Mouse (Mus musculus) stomach, postnatal 0 days (tissue): ENCODE data around the gene Dnajb7. TPM values are rescaled to one million over a fixed set of nuclear protein-coding genes. Genes with fewer than 3 reads are reported as not detected.

Experiments used
- ATAC-seq: fragments of 200-750 bp; cut with Nextera tagmentation; 2 replicates; pipeline ENCODE4 v1.8.0; 2017; ENCODE audit not compliant: low FRiP score, low TSS enrichment
- DNase-seq: peaks from one replicate; pipeline ENCODE4 v3.0.0-alpha.2; 2016; ENCODE audit warnings: low spot score
- H3K27ac ChIP-seq: fragments of 300-500 bp; sonication (generic); replicated peaks from 2 replicates; pipeline ENCODE4 v1.5.1; 2014; ENCODE audit warnings: mild to moderate bottlenecking, control low read depth
- H3K27me3 ChIP-seq: fragments of 300-500 bp; sonication (generic); 2 replicates; pipeline ENCODE4 v1.6.1; 2014; ENCODE audit warnings: low read length; ENCODE audit not compliant: control insufficient read depth, insufficient read depth
- H3K36me3 ChIP-seq: fragments of 300-500 bp; sonication (generic); 2 replicates; pipeline ENCODE4 v1.6.1; 2014; ENCODE audit warnings: low read length, mixed read lengths; ENCODE audit not compliant: control insufficient read depth, insufficient read depth
- H3K4me1 ChIP-seq: fragments of 300-500 bp; sonication (generic); replicated peaks from 2 replicates; pipeline ENCODE4 v1.6.1; 2014; ENCODE audit warnings: antibody characterized with exemption; ENCODE audit not compliant: control insufficient read depth, insufficient read depth
- H3K4me2 ChIP-seq: fragments of 300-500 bp; sonication (generic); replicated peaks from 2 replicates; pipeline ENCODE4 v1.6.1; 2014; ENCODE audit warnings: low read depth, mild to moderate bottlenecking, control low read depth, moderate library complexity
- H3K4me3 ChIP-seq: fragments of 300-500 bp; sonication (generic); 2 replicates; pipeline ENCODE4 v1.5.1; 2014; ENCODE audit warnings: low read depth, low read length, control low read depth
- H3K9ac ChIP-seq: fragments of 300-500 bp; sonication (generic); 2 replicates; pipeline ENCODE4 v1.6.1; 2014; ENCODE audit warnings: mild to moderate bottlenecking, low read length, control low read depth, mixed read lengths
- H3K9me3 ChIP-seq: fragments of 300-500 bp; sonication (generic); 2 replicates; pipeline ENCODE4 v1.6.1; 2016; ENCODE audit warnings: low read length; ENCODE audit not compliant: control insufficient read depth
- CTCF ChIP-seq: IDR thresholded peaks from 2 replicates; pipeline ENCODE4 v1.5.1; 2016; ENCODE audit warnings: antibody characterized with exemption, low read depth, mild to moderate bottlenecking, moderate library complexity
- EP300 ChIP-seq: optimal IDR thresholded peaks from 2 replicates; pipeline ENCODE3; 2016; ENCODE audit warnings: antibody characterized with exemption
- WGBS: fragments of 180-500 bp; shearing (Covaris S2); extraction: QIAGEN DNeasy Blood & Tissue Kit; methylation state at CpG from one replicate; pipeline ENCODE4 v1.1.7; 2014; 5-methylcytosine and 5-hydroxymethylcytosine counted together
- polyA plus RNA-seq: library from polyadenylated mRNA; unstranded; fragments of >200 nt; fragmentation: Nextera tagmentation; extraction: Ambion mirVana; gene quantifications from 2 replicates; pipeline ENCODE4 v1.2.1, GENCODE M21; 2015

Dnajb7 gene
- polyA plus RNA-seq, 1 experiment from 2014 or later = 0.70 TPM

- H3K4me1 ChIP-seq = no peaks in the 10 kb centered on the region
- no peak overlapping the region for H3K27ac ChIP-seq
- no peak overlapping the region for H3K4me3 ChIP-seq
- no peaks in the 10 kb centered on the region for H3K9me3 ChIP-seq
- H3K4me2 ChIP-seq = no peak overlapping the region
- TF ChIP-seq EP300 = no peak
- no peak for TF ChIP-seq CTCF
- peaks cover 22% of the 10 kb centered on the region for H3K36me3 ChIP-seq
- 77% methylated on average over 2 of the region's 2 CpGs for WGBS
- no peaks in the 10 kb centered on the region for H3K27me3 ChIP-seq
- no peak for DNase-seq
- H3K9ac ChIP-seq = no peak overlapping the region
- ATAC-seq = no peak
Measured at GRCm38 (mm10) chr15:81378845-81379244, 29.3 kb downstream of the Dnajb7 start.

- H3K9me3 ChIP-seq = no peaks in the 10 kb centered on the region
- 84% methylated on average over 11 of the region's 11 CpGs for WGBS
- no peak overlapping the region for H3K9ac ChIP-seq
- no peaks in the 10 kb centered on the region for H3K4me1 ChIP-seq
- H3K4me3 ChIP-seq = no peak overlapping the region
- H3K27me3 ChIP-seq = no peaks in the 10 kb centered on the region
- ATAC-seq = no peak
- TF ChIP-seq CTCF (no peak), EP300 (no peak)
- no peak overlapping the region for H3K27ac ChIP-seq
- no peak overlapping the region for H3K4me2 ChIP-seq
- DNase-seq = no peak
- H3K36me3 ChIP-seq = peaks cover 14% of the 10 kb centered on the region
Measured at GRCm38 (mm10) chr15:81374621-81375020, 33.5 kb downstream of the Dnajb7 start.

DNA sequence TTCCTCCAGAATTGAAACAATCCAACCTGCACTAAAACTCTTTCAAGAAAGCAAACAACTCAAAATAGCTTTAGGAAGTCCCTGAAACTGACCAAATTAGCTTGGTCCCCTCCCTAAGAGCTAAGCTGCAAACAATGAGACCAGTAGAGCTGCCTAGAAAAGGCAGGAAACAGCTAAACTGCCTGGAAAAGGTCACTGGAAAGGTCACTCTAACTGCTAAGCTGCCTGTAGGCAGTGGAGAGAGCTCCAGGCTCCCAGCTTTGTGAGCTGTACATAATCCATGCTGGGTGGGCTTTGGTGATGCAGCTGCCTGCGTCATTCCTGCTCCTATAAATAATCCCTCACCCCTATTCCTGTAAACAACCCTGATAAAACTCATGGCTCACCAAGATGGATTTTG lies 37.7 kb downstream of the Dnajb7 start:
- TF ChIP-seq EP300 (no peak), CTCF (no peak)
- no peak for DNase-seq

GRCm38 (mm10) chr15:81368601-81369000 lies 39.5 kb downstream of the Dnajb7 start:
- Histone ChIP-seq H3K27ac (no peak overlapping the region), H3K9ac (no peak overlapping the region), H3K4me2 (no peak overlapping the region), H3K27me3 (no peaks in the 10 kb centered on the region), H3K4me3 (no peak overlapping the region), H3K9me3 (no peaks in the 10 kb centered on the region), H3K4me1 (no peaks in the 10 kb centered on the region), H3K36me3 (peaks cover 10% of the 10 kb centered on the region)
- DNase-seq = no peak
- TF ChIP-seq CTCF (no peak), EP300 (no peak)
- 87% methylated on average over 1 of the region's 1 CpGs for whole genome bisulfite sequencing
- ATAC-seq = no peak

More for the DNA sequence above, 37.7 kb downstream of the Dnajb7 start:
- WGBS = 70% methylated on average over 1 of the region's 1 CpGs
- Histone ChIP-seq H3K9me3 (no peaks in the 10 kb centered on the region), H3K27ac (no peak overlapping the region), H3K4me1 (no peaks in the 10 kb centered on the region), H3K4me3 (no peak overlapping the region), H3K4me2 (no peak overlapping the region), H3K36me3 (peaks cover 11% of the 10 kb centered on the region), H3K9ac (no peak overlapping the region), H3K27me3 (no peaks in the 10 kb centered on the region)
- no peak for ATAC-seq

GRCm38 (mm10) chr15:81366241-81366640 lies 41.9 kb downstream of the Dnajb7 start:
- Histone ChIP-seq H3K4me3 (no peak overlapping the region), H3K27me3 (no peaks in the 10 kb centered on the region), H3K9me3 (no peaks in the 10 kb centered on the region), H3K27ac (no peak overlapping the region), H3K36me3 (peaks cover 10% of the 10 kb centered on the region), H3K9ac (no peak overlapping the region), H3K4me2 (no peak overlapping the region), H3K4me1 (no peaks in the 10 kb centered on the region)
- no peak for TF ChIP-seq CTCF
- no peak for TF ChIP-seq EP300
- no peak for DNase-seq
- WGBS = 75% methylated on average over 4 of the region's 4 CpGs
- no peak for ATAC-seq

GRCm38 (mm10) chr15:81365246-81365645 lies 42.9 kb downstream of the Dnajb7 start:
- DNase-seq = no peak
- TF ChIP-seq EP300 (no peak), CTCF (no peak)
- Histone ChIP-seq H3K4me2 (no peak overlapping the region), H3K4me3 (no peak overlapping the region), H3K36me3 (peaks cover 9% of the 10 kb centered on the region), H3K9ac (no peak overlapping the region), H3K27ac (no peak overlapping the region), H3K4me1 (no peaks in the 10 kb centered on the region), H3K9me3 (no peaks in the 10 kb centered on the region), H3K27me3 (no peaks in the 10 kb centered on the region)
- no peak for ATAC-seq
- WGBS = 71% methylated on average over 8 of the region's 8 CpGs
